Mouse (Mus musculus) forebrain, embryonic 15.5 days (tissue): Measurements from ENCODE around the gene AA986860. TPM values are rescaled to one million over a fixed set of nuclear protein-coding genes. Genes with fewer than 3 reads are reported as not detected.

Source experiments
- ATAC-seq: fragments of 200-750 bp; cut with Nextera tagmentation; replicated peaks from 2 replicates; pipeline ENCODE4 v1.8.0; 2017; ENCODE audit warnings: mild to moderate bottlenecking, moderate TSS enrichment, moderate library complexity
- H3K27ac ChIP-seq: fragments of 300-500 bp; sonication (generic); replicated peaks from 2 replicates; pipeline ENCODE4 v1.5.1; 2015; ENCODE audit warnings: mild to moderate bottlenecking, inconsistent platforms
- H3K27me3 ChIP-seq: fragments of 300-500 bp; sonication (generic); 2 replicates; pipeline ENCODE4 v1.6.1; 2015; ENCODE audit warnings: inconsistent platforms
- H3K36me3 ChIP-seq: fragments of 300-500 bp; sonication (generic); 2 replicates; pipeline ENCODE4 v1.6.1; 2015; ENCODE audit warnings: mild to moderate bottlenecking, inconsistent platforms
- H3K4me1 ChIP-seq: fragments of 300-500 bp; sonication (generic); 2 replicates; pipeline ENCODE4 v1.6.1; 2015; ENCODE audit warnings: inconsistent platforms
- H3K4me2 ChIP-seq: fragments of 300-500 bp; sonication (generic); replicated peaks from 2 replicates; pipeline ENCODE4 v1.6.1; 2015; ENCODE audit warnings: mild to moderate bottlenecking, inconsistent platforms
- H3K4me3 ChIP-seq: fragments of 300-500 bp; sonication (generic); 2 replicates; pipeline ENCODE4 v1.5.1; 2015; ENCODE audit warnings: mild to moderate bottlenecking, inconsistent platforms
- H3K9ac ChIP-seq: fragments of 300-500 bp; sonication (generic); replicated peaks from 2 replicates; pipeline ENCODE4 v1.6.1; 2015; ENCODE audit warnings: mild to moderate bottlenecking, inconsistent platforms
- H3K9me3 ChIP-seq: fragments of 300-500 bp; sonication (generic); 2 replicates; pipeline ENCODE4 v1.6.1; 2016; ENCODE audit warnings: inconsistent platforms
- WGBS: fragments of 180-500 bp; shearing (Covaris S2); methylation state at CpG from one replicate; pipeline ENCODE4 v1.1.7; 2015; ENCODE audit warnings: mixed read lengths; 5-methylcytosine and 5-hydroxymethylcytosine counted together
- polyA plus RNA-seq: library from polyadenylated mRNA; unstranded; fragments of >200 nt; fragmentation: Nextera tagmentation; extraction: Ambion mirVana; gene quantifications from 2 replicates; pipeline ENCODE4 v1.2.1, GENCODE M21; 2015

AA986860 gene
- polyA plus RNA-seq, 1 experiment from 2014 or later: 0.53 TPM

GRCm38 (mm10) chr1:130762045-130762760 is 30.4 kb downstream of the AA986860 start:
- no peak for ATAC-seq
- H3K36me3 ChIP-seq: no peaks in the 10 kb centered on the region
- 73% methylated on average over 3 of the region's 3 CpGs for WGBS
- no peak overlapping the region for H3K27ac ChIP-seq
- no peak overlapping the region for H3K4me3 ChIP-seq
- H3K27me3 ChIP-seq: no peaks in the 10 kb centered on the region
- H3K9me3 ChIP-seq: no peaks in the 10 kb centered on the region
- no peak overlapping the region for H3K9ac ChIP-seq
- no peaks in the 10 kb centered on the region for H3K4me1 ChIP-seq
- H3K4me2 ChIP-seq: no peak overlapping the region

DNA sequence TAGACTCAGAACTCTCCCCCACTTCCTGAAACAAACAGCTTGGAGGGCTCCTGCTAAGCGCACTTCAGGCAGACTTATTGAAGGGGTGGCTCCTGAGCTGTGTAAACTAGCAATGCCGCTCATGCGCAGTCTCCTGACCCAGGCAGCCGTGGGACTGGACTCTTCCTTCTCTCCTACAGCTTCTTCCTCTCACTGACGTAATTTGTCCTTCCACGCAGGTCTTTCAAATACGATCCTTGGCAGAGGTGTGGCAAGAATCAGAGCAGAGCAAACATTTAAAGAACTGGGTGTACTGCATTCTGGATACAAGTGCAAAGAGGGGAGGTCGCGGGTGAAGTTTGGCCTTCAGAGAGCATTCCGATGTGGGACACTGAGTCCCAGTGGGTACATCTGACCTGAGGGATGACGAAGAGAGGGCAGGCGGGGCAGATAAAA is 32.3 kb downstream of the AA986860 start:
- no peak overlapping the region for H3K27ac ChIP-seq

GRCm38 (mm10) chr1:130767066-130767465 is 35.3 kb downstream of the AA986860 start:
- WGBS: 85% methylated on average over 5 of the region's 5 CpGs
- Histone ChIP-seq H3K9ac (no peak overlapping the region), H3K4me3 (no peak overlapping the region), H3K4me2 (no peak overlapping the region), H3K27ac (no peak overlapping the region), H3K9me3 (no peaks in the 10 kb centered on the region), H3K4me1 (no peaks in the 10 kb centered on the region), H3K27me3 (no peaks in the 10 kb centered on the region), H3K36me3 (no peaks in the 10 kb centered on the region)
- no peak for ATAC-seq

More for the DNA sequence above, 32.3 kb downstream of the AA986860 start:
- H3K4me1 ChIP-seq: no peaks in the 10 kb centered on the region
- 89% methylated on average over 12 of the region's 12 CpGs for WGBS
- H3K4me3 ChIP-seq: no peak overlapping the region
- H3K36me3 ChIP-seq: no peaks in the 10 kb centered on the region
- H3K4me2 ChIP-seq: no peak overlapping the region
- no peak overlapping the region for H3K9ac ChIP-seq
- no peaks in the 10 kb centered on the region for H3K27me3 ChIP-seq
- H3K9me3 ChIP-seq: no peaks in the 10 kb centered on the region
- no peak for ATAC-seq

- Histone ChIP-seq H3K36me3 (no peaks in the 10 kb centered on the region), H3K4me3 (no peak overlapping the region), H3K4me2 (no peak overlapping the region), H3K4me1 (no peaks in the 10 kb centered on the region), H3K9ac (no peak overlapping the region), H3K27ac (no peak overlapping the region), H3K27me3 (no peaks in the 10 kb centered on the region), H3K9me3 (no peaks in the 10 kb centered on the region)
- WGBS: 82% methylated on average over 2 of the region's 2 CpGs
- ATAC-seq: no peak
Measured at GRCm38 (mm10) chr1:130769925-130770324, 38.1 kb downstream of the AA986860 start.

DNA sequence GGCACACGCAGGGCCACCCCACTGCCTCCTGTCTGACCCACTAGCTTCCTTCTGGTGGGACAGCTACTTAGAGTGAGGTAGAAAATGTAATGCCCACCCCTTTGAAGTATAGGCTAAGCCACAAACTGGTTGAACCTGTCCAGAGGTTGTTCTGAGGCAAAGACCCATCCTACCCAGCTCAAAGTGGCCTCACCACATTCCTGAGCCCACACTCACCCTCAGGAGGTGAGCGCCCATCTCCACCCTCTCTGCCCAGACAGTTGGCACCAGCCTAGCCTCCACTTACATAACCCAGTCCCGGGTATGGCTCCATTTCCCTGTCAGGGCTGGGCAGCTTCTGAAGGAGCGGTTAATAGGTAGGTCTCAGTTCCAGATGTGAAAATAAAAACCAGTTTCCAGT is 38.7 kb downstream of the AA986860 start:
- ATAC-seq: no peak
- Histone ChIP-seq H3K9me3 (no peaks in the 10 kb centered on the region), H3K4me3 (no peak overlapping the region), H3K9ac (no peak overlapping the region), H3K27me3 (no peaks in the 10 kb centered on the region), H3K36me3 (no peaks in the 10 kb centered on the region), H3K27ac (no peak overlapping the region), H3K4me1 (no peaks in the 10 kb centered on the region), H3K4me2 (no peak overlapping the region)
- 89% methylated on average over 4 of the region's 4 CpGs for WGBS

GRCm38 (mm10) chr1:130770981-130771494 is 39.3 kb downstream of the AA986860 start:
- H3K27me3 ChIP-seq: no peaks in the 10 kb centered on the region
- H3K4me2 ChIP-seq: no peak overlapping the region
- no peak overlapping the region for H3K4me3 ChIP-seq
- H3K36me3 ChIP-seq: no peaks in the 10 kb centered on the region
- 74% methylated on average over 3 of the region's 3 CpGs for WGBS
- no peaks in the 10 kb centered on the region for H3K4me1 ChIP-seq
- no peak overlapping the region for H3K9ac ChIP-seq
- H3K27ac ChIP-seq: no peak overlapping the region
- ATAC-seq: no peak
- no peaks in the 10 kb centered on the region for H3K9me3 ChIP-seq

- Histone ChIP-seq H3K9me3 (no peaks in the 10 kb centered on the region), H3K4me2 (no peak overlapping the region), H3K4me3 (no peak overlapping the region), H3K27me3 (no peaks in the 10 kb centered on the region), H3K27ac (no peak overlapping the region), H3K36me3 (no peaks in the 10 kb centered on the region), H3K4me1 (no peaks in the 10 kb centered on the region), H3K9ac (no peak overlapping the region)
- 40% methylated on average over 2 of the region's 2 CpGs for WGBS
- ATAC-seq: no peak
Measured at GRCm38 (mm10) chr1:130775234-130775633, 43.5 kb downstream of the AA986860 start.

- no peak overlapping the region for H3K4me3 ChIP-seq
- H3K9ac ChIP-seq: no peak overlapping the region
- WGBS: 79% methylated on average over 7 of the region's 7 CpGs
- no peaks in the 10 kb centered on the region for H3K36me3 ChIP-seq
- H3K4me2 ChIP-seq: no peak overlapping the region
- no peaks in the 10 kb centered on the region for H3K27me3 ChIP-seq
- no peaks in the 10 kb centered on the region for H3K9me3 ChIP-seq
- no peak for ATAC-seq
- no peak overlapping the region for H3K27ac ChIP-seq
- H3K4me1 ChIP-seq: no peaks in the 10 kb centered on the region
Measured at GRCm38 (mm10) chr1:130775691-130776331, 44.0 kb downstream of the AA986860 start.

DNA sequence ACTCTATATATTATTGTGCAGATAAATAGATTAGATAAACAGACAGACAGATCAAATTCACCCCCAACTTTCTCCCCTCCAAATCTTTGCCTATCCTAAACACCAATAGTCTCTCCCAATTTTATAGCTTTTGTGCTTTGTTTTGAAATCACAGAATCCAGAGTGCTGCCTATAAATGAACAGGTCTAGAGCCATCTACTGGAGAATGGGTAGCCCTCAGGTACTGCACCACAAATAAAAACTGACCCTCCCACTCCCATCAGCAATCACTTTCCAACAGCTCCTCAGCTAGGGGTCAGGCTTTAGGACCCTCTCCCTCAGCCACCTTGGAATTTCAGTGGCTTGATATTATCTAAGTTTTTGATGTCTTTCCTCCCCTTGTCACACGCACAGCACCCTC is 44.9 kb downstream of the AA986860 start:
- ATAC-seq: no peak
- H3K9ac ChIP-seq: no peak overlapping the region

GRCm38 (mm10) chr1:130779867-130780266 is 48.1 kb downstream of the AA986860 start:
- Histone ChIP-seq H3K4me2 (no peak overlapping the region), H3K27ac (no peak overlapping the region), H3K4me3 (no peak overlapping the region), H3K9ac (no peak overlapping the region), H3K27me3 (no peaks in the 10 kb centered on the region), H3K9me3 (no peaks in the 10 kb centered on the region), H3K4me1 (no peaks in the 10 kb centered on the region), H3K36me3 (no peaks in the 10 kb centered on the region)
- 90% methylated on average over 3 of the region's 3 CpGs for WGBS
- no peak for ATAC-seq

More for the DNA sequence above, 44.9 kb downstream of the AA986860 start:
- H3K4me3 ChIP-seq: no peak overlapping the region
- H3K4me1 ChIP-seq: no peaks in the 10 kb centered on the region
- H3K4me2 ChIP-seq: no peak overlapping the region
- no peak overlapping the region for H3K27ac ChIP-seq
- H3K36me3 ChIP-seq: no peaks in the 10 kb centered on the region
- H3K27me3 ChIP-seq: no peaks in the 10 kb centered on the region
- WGBS: 89% methylated on average over 1 of the region's 1 CpGs
- H3K9me3 ChIP-seq: no peaks in the 10 kb centered on the region

GRCm38 (mm10) chr1:130784054-130784453 is 52.3 kb downstream of the AA986860 start:
- H3K4me3 ChIP-seq: no peak overlapping the region
- H3K9ac ChIP-seq: no peak overlapping the region
- no peaks in the 10 kb centered on the region for H3K9me3 ChIP-seq
- H3K36me3 ChIP-seq: no peaks in the 10 kb centered on the region
- no peak for ATAC-seq
- WGBS: 29% methylated on average over 4 of the region's 4 CpGs
- H3K4me1 ChIP-seq: no peaks in the 10 kb centered on the region
- no peak overlapping the region for H3K27ac ChIP-seq
- no peak overlapping the region for H3K4me2 ChIP-seq
- H3K27me3 ChIP-seq: no peaks in the 10 kb centered on the region

DNA sequence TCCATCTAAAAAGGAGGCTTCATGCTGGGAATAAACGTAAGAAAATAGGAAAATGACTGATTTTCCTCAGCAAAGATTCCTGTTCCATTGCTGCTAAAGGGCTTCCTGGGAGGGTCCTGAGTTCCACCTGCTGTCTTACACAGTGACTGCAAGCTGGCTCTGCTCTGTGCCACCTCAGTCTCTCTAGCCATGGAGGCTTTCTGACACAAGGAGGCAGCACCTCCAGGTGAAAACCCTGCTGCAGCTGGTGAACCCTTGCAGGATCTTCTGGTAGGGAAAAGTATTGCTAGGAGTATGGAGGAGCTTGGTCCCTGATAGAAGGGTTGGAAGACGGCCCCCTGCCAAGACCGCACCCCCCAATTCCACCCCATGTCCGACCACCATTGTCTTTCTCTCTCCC is 55.2 kb downstream of the AA986860 start:
- ATAC-seq: no peak
- H3K9me3 ChIP-seq: no peaks in the 10 kb centered on the region

More for the DNA sequence above, 55.2 kb downstream of the AA986860 start:
- Histone ChIP-seq H3K27ac (no peak overlapping the region), H3K27me3 (no peaks in the 10 kb centered on the region), H3K36me3 (no peaks in the 10 kb centered on the region), H3K4me3 (no peak overlapping the region), H3K4me2 (no peak overlapping the region), H3K4me1 (peaks cover 5% of the 10 kb centered on the region; the same call in 1 of the 2 replicates), H3K9ac (no peak overlapping the region)
- WGBS: 33% methylated on average over 4 of the region's 4 CpGs
